Mouse (Mus musculus) hindbrain, embryonic 12.5 days (tissue): ENCODE data around the gene Cadps2. TPM values are rescaled to one million over a fixed set of nuclear protein-coding genes. Genes with fewer than 3 reads are reported as not detected.

Experiments
- ATAC-seq: fragments of 200-750 bp; cut with Nextera tagmentation; 2 replicates; pipeline ENCODE4 v1.8.0; 2017; ENCODE audit warnings: moderate TSS enrichment; ENCODE audit not compliant: low FRiP score
- H3K27ac ChIP-seq: fragments of 300-500 bp; sonication (generic); 2 replicates; pipeline ENCODE4 v1.5.1; 2016; ENCODE audit warnings: mild to moderate bottlenecking
- H3K27me3 ChIP-seq: fragments of 300-500 bp; sonication (generic); 2 replicates; pipeline ENCODE4 v1.6.1; 2016; ENCODE audit warnings: mild to moderate bottlenecking
- H3K36me3 ChIP-seq: fragments of 300-500 bp; sonication (generic); 2 replicates; pipeline ENCODE4 v1.6.1; 2016; ENCODE audit warnings: mild to moderate bottlenecking
- H3K4me1 ChIP-seq: fragments of 300-500 bp; sonication (generic); 2 replicates; pipeline ENCODE4 v1.6.1; 2016
- H3K4me2 ChIP-seq: fragments of 300-500 bp; sonication (generic); replicated peaks from 2 replicates; pipeline ENCODE4 v1.6.1; 2016; ENCODE audit warnings: mild to moderate bottlenecking
- H3K4me3 ChIP-seq: fragments of 300-500 bp; sonication (generic); 2 replicates; pipeline ENCODE4 v1.5.1; 2016; ENCODE audit warnings: mild to moderate bottlenecking
- H3K9ac ChIP-seq: fragments of 300-500 bp; sonication (generic); 2 replicates; pipeline ENCODE4 v1.6.1; 2016; ENCODE audit warnings: mild to moderate bottlenecking, moderate library complexity
- H3K9me3 ChIP-seq: fragments of 300-500 bp; sonication (generic); replicated peaks from 2 replicates; pipeline ENCODE4 v1.6.1; 2016; ENCODE audit warnings: mild to moderate bottlenecking
- WGBS: fragments of 180-500 bp; shearing (Covaris S2); methylation state at CpG from one replicate; pipeline ENCODE4 v1.1.7; 2016; 5-methylcytosine and 5-hydroxymethylcytosine counted together
- polyA plus RNA-seq: library from polyadenylated mRNA; unstranded; fragments of >200 nt; fragmentation: Nextera tagmentation; extraction: Ambion mirVana; gene quantifications from 2 replicates; pipeline ENCODE4 v1.2.1, GENCODE M21; 2016

The Cadps2 gene
- polyA plus RNA-seq, 1 experiment from 2014 or later, result 3.4 TPM

- H3K9me3 ChIP-seq, result no peaks in the 10 kb centered on the region
- peak; percentile 77 for ATAC-seq
- H3K36me3 ChIP-seq, result no peaks in the 10 kb centered on the region
- no peaks in the 10 kb centered on the region for H3K27me3 ChIP-seq
- no peaks in the 10 kb centered on the region for H3K4me1 ChIP-seq
- H3K9ac ChIP-seq, result no peak overlapping the region
- 50% methylated on average over 7 of the region's 7 CpGs for WGBS
- H3K4me2 ChIP-seq, result no peak overlapping the region
- no peak overlapping the region for H3K27ac ChIP-seq
- no peak overlapping the region for H3K4me3 ChIP-seq
These were observed 347.4 kb downstream of the Cadps2 start for GRCm38 (mm10) chr6:23491804-23492203.

- no peaks in the 10 kb centered on the region for H3K4me1 ChIP-seq
- H3K27ac ChIP-seq, result no peak overlapping the region
- WGBS, result 72% methylated on average over 2 of the region's 2 CpGs
- no peak for ATAC-seq
- no peaks in the 10 kb centered on the region for H3K36me3 ChIP-seq
- H3K4me3 ChIP-seq, result no peak overlapping the region
- H3K4me2 ChIP-seq, result no peak overlapping the region
- H3K27me3 ChIP-seq, result no peaks in the 10 kb centered on the region
- H3K9ac ChIP-seq, result no peak overlapping the region
- H3K9me3 ChIP-seq, result no peaks in the 10 kb centered on the region
These were observed 348.8 kb downstream of the Cadps2 start for GRCm38 (mm10) chr6:23490431-23490830.

- H3K27ac ChIP-seq, result no peak overlapping the region
- ATAC-seq, result no peak
- no peak overlapping the region for H3K9ac ChIP-seq
- no peak overlapping the region for H3K4me3 ChIP-seq
- H3K9me3 ChIP-seq, result no peaks in the 10 kb centered on the region
- no peaks in the 10 kb centered on the region for H3K4me1 ChIP-seq
- H3K4me2 ChIP-seq, result no peak overlapping the region
- 84% methylated on average over 2 of the region's 2 CpGs for WGBS
- no peaks in the 10 kb centered on the region for H3K36me3 ChIP-seq
- no peaks in the 10 kb centered on the region for H3K27me3 ChIP-seq
These were observed 350.2 kb downstream of the Cadps2 start for GRCm38 (mm10) chr6:23489046-23489445.

GRCm38 (mm10) chr6:23472686-23473085, 366.5 kb downstream of the Cadps2 start:
- Histone ChIP-seq H3K9me3 (no peaks in the 10 kb centered on the region), H3K4me1 (no peaks in the 10 kb centered on the region), H3K27me3 (no peaks in the 10 kb centered on the region), H3K9ac (no peak overlapping the region), H3K4me3 (no peak overlapping the region), H3K4me2 (no peak overlapping the region), H3K36me3 (no peaks in the 10 kb centered on the region), H3K27ac (no peak overlapping the region)
- ATAC-seq, result peak; percentile 29; the same call in 1 of the 2 replicates
- 64% methylated on average over 2 of the region's 2 CpGs for WGBS

DNA sequence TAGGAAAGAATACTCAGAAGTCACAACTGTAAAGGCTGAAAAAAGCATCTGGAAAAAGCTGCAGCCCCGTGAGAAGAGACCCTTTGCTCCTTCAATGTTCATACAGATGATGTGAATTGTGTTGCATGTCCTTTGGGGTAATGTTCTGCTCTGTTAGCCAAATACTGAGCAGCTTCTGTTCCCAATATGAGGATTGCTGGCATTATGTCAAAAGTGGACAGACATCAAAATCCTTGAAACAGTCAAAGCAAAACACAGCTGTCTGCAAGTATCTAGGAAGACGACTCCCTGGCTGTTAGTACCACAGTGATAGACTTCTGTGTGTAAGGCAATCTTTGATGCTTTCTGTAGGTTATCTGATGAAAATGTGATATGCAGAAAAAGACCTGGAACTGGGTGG, 367.4 kb downstream of the Cadps2 start:
- Histone ChIP-seq H3K4me2 (no peak overlapping the region), H3K9me3 (no peaks in the 10 kb centered on the region), H3K4me1 (no peaks in the 10 kb centered on the region), H3K4me3 (no peak overlapping the region), H3K27ac (no peak overlapping the region), H3K36me3 (no peaks in the 10 kb centered on the region), H3K9ac (no peak overlapping the region), H3K27me3 (no peaks in the 10 kb centered on the region)
- no peak for ATAC-seq
- WGBS, result 68% methylated on average over 2 of the region's 2 CpGs

GRCm38 (mm10) chr6:23467885-23468284, 371.3 kb downstream of the Cadps2 start:
- no peaks in the 10 kb centered on the region for H3K4me1 ChIP-seq
- WGBS, result 75% methylated on average over 4 of the region's 4 CpGs
- H3K9me3 ChIP-seq, result no peaks in the 10 kb centered on the region
- ATAC-seq, result no peak
- no peak overlapping the region for H3K27ac ChIP-seq
- H3K9ac ChIP-seq, result no peak overlapping the region
- H3K27me3 ChIP-seq, result no peaks in the 10 kb centered on the region
- no peak overlapping the region for H3K4me2 ChIP-seq
- no peaks in the 10 kb centered on the region for H3K36me3 ChIP-seq
- H3K4me3 ChIP-seq, result no peak overlapping the region

- no peaks in the 10 kb centered on the region for H3K36me3 ChIP-seq
- H3K4me2 ChIP-seq, result no peak overlapping the region
- H3K4me1 ChIP-seq, result no peaks in the 10 kb centered on the region
- H3K9ac ChIP-seq, result no peak overlapping the region
- ATAC-seq, result peak; percentile 72; the same call in 1 of the 2 replicates
- H3K27ac ChIP-seq, result no peak overlapping the region
- no peaks in the 10 kb centered on the region for H3K9me3 ChIP-seq
- no peaks in the 10 kb centered on the region for H3K27me3 ChIP-seq
- no peak overlapping the region for H3K4me3 ChIP-seq
- WGBS, result 21% methylated on average over 8 of the region's 8 CpGs
These were observed 376.5 kb downstream of the Cadps2 start for GRCm38 (mm10) chr6:23462600-23463280.

GRCm38 (mm10) chr6:23457748-23458147, 381.5 kb downstream of the Cadps2 start:
- H3K36me3 ChIP-seq, result no peaks in the 10 kb centered on the region
- no peak overlapping the region for H3K4me3 ChIP-seq
- WGBS, result 4% methylated on average over 5 of the region's 5 CpGs
- H3K9me3 ChIP-seq, result no peaks in the 10 kb centered on the region
- no peaks in the 10 kb centered on the region for H3K27me3 ChIP-seq
- ATAC-seq, result 0 out of 2 replicates have a peak, but pooled peaks have one; percentile 56
- H3K27ac ChIP-seq, result no peak overlapping the region
- no peaks in the 10 kb centered on the region for H3K4me1 ChIP-seq
- no peak overlapping the region for H3K4me2 ChIP-seq
- no peak overlapping the region for H3K9ac ChIP-seq

- no peaks in the 10 kb centered on the region for H3K36me3 ChIP-seq
- H3K27ac ChIP-seq, result no peak overlapping the region
- H3K4me2 ChIP-seq, result no peak overlapping the region
- H3K9me3 ChIP-seq, result no peaks in the 10 kb centered on the region
- no peak overlapping the region for H3K9ac ChIP-seq
- H3K27me3 ChIP-seq, result no peaks in the 10 kb centered on the region
- ATAC-seq, result no peak
- H3K4me3 ChIP-seq, result no peak overlapping the region
- H3K4me1 ChIP-seq, result no peaks in the 10 kb centered on the region
- 61% methylated on average over 5 of the region's 5 CpGs for WGBS
These were observed 385.3 kb downstream of the Cadps2 start for GRCm38 (mm10) chr6:23453907-23454306.

- no peaks in the 10 kb centered on the region for H3K36me3 ChIP-seq
These were observed 399.3 kb downstream of the Cadps2 start for GRCm38 (mm10) chr6:23439897-23440296.

GRCm38 (mm10) chr6:23410256-23411049, 428.8 kb downstream of the Cadps2 start:
- Histone ChIP-seq H3K36me3 (no peaks in the 10 kb centered on the region), H3K9ac (no peak overlapping the region), H3K27me3 (no peaks in the 10 kb centered on the region; the same call in 1 of the 2 replicates), H3K9me3 (no peaks in the 10 kb centered on the region), H3K4me2 (peak overlapping the region; percentile 35), H3K4me1 (peaks cover 6% of the 10 kb centered on the region), H3K4me3 (no peak overlapping the region), H3K27ac (no peak overlapping the region)
- ATAC-seq, result no peak
- WGBS, result 6% methylated on average over 12 of the region's 12 CpGs

More at GRCm38 (mm10) chr6:23439897-23440296, 399.3 kb downstream of the Cadps2 start:
- no peak overlapping the region for H3K4me3 ChIP-seq
- no peak overlapping the region for H3K4me2 ChIP-seq
- H3K27me3 ChIP-seq, result no peaks in the 10 kb centered on the region
- H3K4me1 ChIP-seq, result no peaks in the 10 kb centered on the region
- no peaks in the 10 kb centered on the region for H3K9me3 ChIP-seq
- no peak overlapping the region for H3K27ac ChIP-seq
- 78% methylated on average over 3 of the region's 3 CpGs for WGBS
- H3K9ac ChIP-seq, result no peak overlapping the region
- no peak for ATAC-seq

DNA sequence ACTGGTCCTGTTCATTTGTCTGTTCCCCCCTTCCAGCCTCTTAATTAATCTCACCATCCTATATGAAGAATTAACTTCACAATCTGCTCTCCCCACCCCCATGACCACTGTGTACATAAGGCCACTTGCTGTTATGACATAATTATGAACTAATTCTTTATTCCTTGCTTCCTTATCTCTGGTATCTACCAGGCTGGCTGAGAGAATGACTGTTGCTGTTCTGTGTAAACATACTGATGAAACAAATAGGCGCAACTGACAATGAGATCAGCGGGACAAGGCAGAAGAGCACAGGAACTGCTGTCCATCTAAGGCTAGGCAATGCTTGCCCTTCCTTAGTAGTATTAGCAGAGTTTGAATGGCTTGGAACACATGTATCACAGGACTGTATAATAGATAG, 445.1 kb downstream of the Cadps2 start:
- no peaks in the 10 kb centered on the region for H3K36me3 ChIP-seq
- no peaks in the 10 kb centered on the region for H3K9me3 ChIP-seq
- ATAC-seq, result no peak
- no peak overlapping the region for H3K4me3 ChIP-seq
- WGBS, result 81% methylated on average over 2 of the region's 2 CpGs
- no peak overlapping the region for H3K9ac ChIP-seq
- H3K27ac ChIP-seq, result no peak overlapping the region
- H3K27me3 ChIP-seq, result no peaks in the 10 kb centered on the region; the same call in 1 of the 2 replicates
- H3K4me1 ChIP-seq, result no peaks in the 10 kb centered on the region
- no peak overlapping the region for H3K4me2 ChIP-seq
